Mouse (Mus musculus): ENCODE measurements at regions not wholly inside any gene's neighbourhood (a gene's known extent, or its start where the extent isn't known, plus 50 kb on each side); places are given as distances from the start of the nearest gene placed in this dataset.
"Not testable (repeated sequence)": the region's sequence is repeated elsewhere in the genome, so short reads cannot be mapped to it uniquely, and the experiment has no call there.

- no peak for DNase-seq (ENCODE audit: low spot score)
Measured at GRCm38 (mm10) chr6:24384193-24384888, 130.5 kb downstream of the Iqub start.

GRCm38 (mm10) chr6:24379859-24380258, 135.0 kb downstream of the Iqub start:
- DNase-seq (ENCODE audit: low spot score): no peak

DNA sequence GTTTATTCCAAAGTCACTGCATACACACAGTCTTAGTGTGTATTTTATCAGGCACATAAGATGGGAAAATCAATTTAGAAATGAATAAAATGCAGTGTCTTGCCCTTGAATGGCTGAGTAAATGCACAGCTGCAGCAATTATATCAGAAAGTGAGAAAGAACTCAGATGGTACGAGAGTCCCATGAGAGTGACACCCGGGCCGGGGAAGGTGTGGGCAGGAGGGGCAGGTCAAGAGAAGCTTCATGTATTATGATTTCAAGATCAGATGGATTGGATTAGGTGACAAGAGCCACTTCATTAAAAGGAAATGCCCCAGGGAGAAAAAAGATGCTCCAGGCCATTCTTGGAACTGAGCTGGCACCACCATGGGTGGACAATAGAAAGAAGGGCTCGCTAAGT, 138.1 kb downstream of the Iqub start:
- no peak for DNase-seq (ENCODE audit: low spot score)

DNA sequence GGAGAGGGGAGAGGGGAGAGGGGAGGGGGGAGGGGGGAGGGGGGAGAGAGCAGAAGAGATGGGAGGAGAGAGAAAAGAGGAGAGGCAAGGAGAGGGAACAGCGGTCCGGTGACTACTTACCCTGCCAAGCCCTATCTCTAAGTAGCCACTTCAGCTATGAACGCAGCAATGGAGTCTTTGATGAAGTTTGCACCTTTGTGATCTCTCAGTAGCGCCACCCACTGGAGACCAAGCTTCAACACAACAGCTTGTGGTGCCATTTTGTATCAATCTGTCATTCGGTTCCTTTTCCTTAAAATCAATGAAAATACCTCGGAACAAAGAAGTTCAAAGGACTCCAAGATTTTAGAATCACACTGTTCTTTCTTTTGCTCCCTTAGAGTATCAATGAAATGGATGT, 141.7 kb downstream of the Iqub start:
- DNase-seq (ENCODE audit: low spot score): no peak

GRCm38 (mm10) chr6:24371680-24372079, 143.2 kb downstream of the Iqub start:
- no peak for DNase-seq (ENCODE audit: low spot score)

DNA sequence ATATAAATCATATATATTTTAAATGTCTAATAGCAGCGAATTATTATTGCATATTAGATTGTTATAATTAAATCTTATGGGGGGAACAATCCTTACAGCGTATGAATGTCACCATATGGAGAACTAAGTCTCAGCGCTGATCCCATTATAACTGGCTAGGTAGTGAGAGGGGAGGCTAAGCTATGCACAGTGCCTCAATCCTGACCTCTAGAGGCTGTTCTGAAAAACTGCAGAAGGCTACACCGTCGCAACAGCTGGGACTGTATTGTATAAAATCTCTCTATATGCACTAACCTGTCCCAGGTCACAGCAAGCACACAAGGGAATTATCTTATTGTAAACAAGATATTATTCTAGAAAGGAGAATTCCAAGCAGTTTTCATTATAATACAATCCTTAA, 164.0 kb downstream of the Iqub start:
- peak; percentile 82 for DNase-seq (ENCODE audit: low spot score)

- DNase-seq (ENCODE audit: low spot score): no peak
Measured at GRCm38 (mm10) chr6:24348481-24349062, 166.3 kb downstream of the Iqub start.

- DNase-seq (ENCODE audit: low spot score): peak; percentile 67
Measured at GRCm38 (mm10) chr6:24347745-24348480, 167.0 kb downstream of the Iqub start.

GRCm38 (mm10) chr6:24342471-24342870, 172.4 kb downstream of the Iqub start:
- no peak for DNase-seq (ENCODE audit: low spot score)

DNA sequence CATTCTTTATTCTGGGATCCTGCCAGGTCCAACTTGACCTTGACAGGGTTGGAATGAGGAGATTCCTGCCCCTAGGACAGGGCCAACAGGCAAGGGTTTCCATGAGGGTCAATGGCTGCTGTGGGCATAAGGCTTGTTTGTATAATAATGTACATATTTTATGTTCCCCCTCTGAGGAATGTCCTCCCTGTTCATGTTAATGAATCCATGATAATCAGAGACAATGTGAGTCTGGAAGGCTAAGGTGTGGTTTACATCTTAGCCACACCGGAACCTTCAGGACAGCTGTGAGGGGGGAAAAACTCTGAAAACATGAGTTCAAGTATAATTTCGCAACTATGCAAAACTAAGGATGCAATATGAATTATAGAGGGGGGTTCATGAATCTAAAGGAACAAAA, 172.8 kb downstream of the Iqub start:
- DNase-seq (ENCODE audit: low spot score): no peak

DNA sequence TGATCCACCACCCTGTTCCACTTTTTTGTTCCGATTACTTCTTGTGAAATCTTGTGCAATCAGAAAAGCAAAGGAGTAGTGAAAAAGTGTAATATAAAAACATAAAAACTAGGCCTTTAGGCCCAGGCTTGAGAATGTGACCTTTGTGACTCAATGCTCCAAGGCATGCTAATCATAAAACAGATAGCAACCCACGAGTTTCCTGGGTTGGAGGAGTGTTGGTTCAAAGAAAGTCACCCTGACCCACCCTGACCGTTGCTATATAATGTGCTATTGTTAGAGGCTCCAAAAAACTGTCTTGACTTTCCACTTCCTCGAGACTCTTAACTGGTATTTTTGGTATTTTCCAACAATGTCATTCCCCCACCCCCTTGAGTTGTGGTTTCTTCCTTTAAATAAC, 172.2 kb upstream of the Slc13a1 start:
- not testable (repeated sequence) for DNase-seq (ENCODE audit: low spot score)

DNA sequence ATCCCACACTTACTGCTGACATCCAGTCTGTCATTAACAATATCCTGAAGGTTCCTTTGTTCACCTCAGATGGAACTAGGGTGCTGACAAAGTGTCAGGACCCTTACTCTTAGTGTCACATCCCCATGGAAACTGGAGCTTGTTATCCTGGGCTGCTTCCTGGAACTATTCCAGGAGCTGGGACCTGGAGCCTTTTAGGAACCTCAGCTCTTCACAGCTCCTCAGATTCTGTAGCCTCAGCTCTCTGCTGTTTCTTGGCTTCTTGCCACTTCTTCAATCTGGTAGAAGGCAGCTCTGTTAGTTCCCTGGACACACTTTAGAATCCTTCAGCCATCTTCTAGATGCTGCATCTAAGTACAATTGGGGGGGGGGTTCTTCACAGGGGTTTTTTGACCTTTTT, 157.3 kb upstream of the Slc13a1 start:
- DNase-seq (ENCODE audit: low spot score): no peak

GRCm38 (mm10) chr6:24324718-24325117, 156.8 kb upstream of the Slc13a1 start:
- DNase-seq (ENCODE audit: low spot score): no peak

- no peak for DNase-seq (ENCODE audit: low spot score)
Measured at GRCm38 (mm10) chr6:24322371-24322770, 154.5 kb upstream of the Slc13a1 start.

DNA sequence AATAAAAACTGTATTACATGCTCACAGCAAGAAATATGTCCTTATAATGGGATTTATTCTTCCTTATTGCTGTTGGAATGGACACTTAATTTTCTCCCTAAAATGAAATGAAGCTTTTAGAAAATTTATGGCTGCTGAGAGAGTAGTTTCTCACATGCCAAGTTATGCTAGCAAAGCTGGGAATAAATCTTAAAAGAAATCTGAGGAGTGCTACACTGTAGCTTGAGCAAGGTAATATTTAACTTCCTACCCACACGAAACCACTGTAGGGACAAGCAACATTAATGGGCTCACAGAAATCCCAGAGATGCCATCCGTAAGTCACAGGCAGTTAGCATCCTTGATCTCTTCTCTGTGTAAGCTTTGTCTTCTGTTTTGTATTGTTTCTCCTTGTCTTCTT, 151.0 kb upstream of the Slc13a1 start:
- DNase-seq (ENCODE audit: low spot score): no peak

DNA sequence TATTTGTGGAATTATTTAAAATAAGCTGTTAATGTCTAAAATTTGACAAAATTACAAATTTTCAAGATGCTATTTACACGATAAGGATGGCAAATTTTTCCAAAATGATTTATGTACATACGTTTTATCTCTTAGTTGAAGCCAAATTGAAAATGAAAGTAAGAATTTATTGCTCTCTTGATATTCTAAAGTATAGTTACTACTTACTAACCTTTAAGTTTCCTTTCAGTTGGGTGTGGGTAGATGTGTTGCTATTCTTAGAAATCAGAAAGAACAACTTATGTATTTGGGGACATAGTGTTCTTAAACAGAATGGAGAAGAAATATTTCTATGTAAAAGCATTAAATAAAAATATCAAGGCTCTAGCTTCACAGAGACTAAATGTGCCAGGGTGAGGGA, 142.8 kb upstream of the Slc13a1 start:
- no peak for DNase-seq (ENCODE audit: low spot score)

- no peak for DNase-seq (ENCODE audit: low spot score)
Measured at GRCm38 (mm10) chr6:24309810-24310209, 141.9 kb upstream of the Slc13a1 start.

DNA sequence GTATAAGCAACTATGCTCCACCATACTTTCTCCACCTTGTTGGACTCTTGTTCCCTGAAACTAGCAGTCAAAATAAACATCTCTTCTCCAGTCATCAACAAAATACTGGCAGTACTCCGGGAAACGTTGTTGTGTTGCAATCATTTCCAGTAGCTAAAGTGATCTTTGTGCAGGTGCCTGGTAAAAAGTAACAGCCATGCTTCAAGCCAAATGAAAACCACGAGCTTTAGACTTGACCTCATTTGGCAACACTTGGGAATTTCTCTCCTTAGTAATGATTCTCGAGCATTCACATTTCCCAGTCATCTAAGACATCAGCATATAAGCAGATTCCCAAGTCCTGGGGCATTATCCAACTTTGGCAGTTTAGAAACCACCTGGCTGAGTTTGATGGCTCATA, 133.8 kb upstream of the Slc13a1 start:
- DNase-seq (ENCODE audit: low spot score): no peak

DNA sequence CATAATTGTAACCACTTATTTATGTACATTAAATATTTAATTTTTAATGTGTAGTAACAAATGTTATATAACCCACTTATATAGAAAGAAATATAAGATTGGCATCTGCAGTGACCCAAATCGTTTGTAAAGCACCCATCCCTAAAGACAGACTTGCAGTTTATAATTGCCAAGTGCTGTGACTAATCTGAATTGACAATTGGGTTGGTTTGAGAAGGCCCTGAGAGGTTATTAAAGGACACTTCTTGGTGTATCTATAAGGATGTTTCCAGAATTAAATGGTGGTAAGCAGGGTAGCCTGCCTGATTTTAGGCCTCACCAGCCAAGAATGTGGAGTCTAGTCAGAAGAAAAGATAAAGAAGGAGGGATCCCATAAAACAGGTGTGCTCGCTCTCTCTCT, 133.3 kb upstream of the Slc13a1 start:
- no peak for DNase-seq (ENCODE audit: low spot score)

- no peak for DNase-seq (ENCODE audit: low spot score)
Measured at GRCm38 (mm10) chr6:24298562-24299212, 130.8 kb upstream of the Slc13a1 start.

DNA sequence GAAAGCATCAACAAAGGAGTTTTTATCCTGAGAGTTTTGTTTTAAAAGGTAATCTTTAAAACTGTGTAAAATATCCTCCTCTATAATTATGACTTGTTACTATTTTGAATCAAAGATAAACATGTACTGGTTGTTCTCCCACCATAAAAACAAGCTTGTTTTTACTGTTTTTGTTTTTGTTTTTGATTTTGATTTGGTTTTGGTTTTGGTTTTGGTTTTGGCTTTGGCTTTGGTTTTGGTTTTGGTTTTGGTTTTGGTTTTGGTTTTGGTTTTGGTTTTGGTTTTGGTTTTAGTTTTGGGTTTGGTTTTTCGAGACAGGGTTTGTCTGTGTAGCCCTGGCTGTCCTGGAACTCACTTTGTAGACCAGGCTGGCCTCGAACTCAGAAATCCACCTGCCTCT, 120.9 kb upstream of the Slc13a1 start:
- not testable (repeated sequence) for DNase-seq (ENCODE audit: low spot score)

GRCm38 (mm10) chr6:24272821-24273220, 104.9 kb upstream of the Slc13a1 start:
- no peak for DNase-seq (ENCODE audit: low spot score)

DNA sequence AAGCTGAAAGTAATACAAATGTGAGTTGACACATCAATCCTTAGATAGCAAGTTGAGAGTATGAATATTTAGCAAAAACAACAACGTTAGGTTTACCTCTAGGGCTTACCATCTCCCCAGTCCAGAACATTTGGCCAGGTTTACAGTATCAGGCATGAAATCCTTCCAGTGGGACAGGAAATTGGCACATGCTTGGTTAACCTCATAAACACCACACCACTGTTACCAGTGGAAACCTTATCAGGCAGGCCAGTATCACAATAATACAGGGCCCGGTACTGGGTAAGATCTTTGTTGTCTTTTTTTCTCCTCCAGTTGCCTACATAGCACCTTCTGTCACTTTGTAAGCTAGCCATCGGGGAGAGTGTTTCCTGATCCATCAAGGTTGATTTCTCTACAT, 101.7 kb upstream of the Slc13a1 start:
- DNase-seq (ENCODE audit: low spot score): no peak

Data from embryo, embryonic 10 days (tissue).